Mouse (Mus musculus) left cerebral cortex, postnatal 14 days (tissue): ENCODE measurements around the gene Col20a1. TPM values are rescaled to one million over a fixed set of nuclear protein-coding genes. Genes with fewer than 3 reads are reported as not detected.
A peak's percentile ranks its signal among the peaks of the same experiment; 100 is the strongest.

Experiments used
- DNase-seq, 2 experiments: peaks; one replicate each; pipeline ENCODE4 v3.0.0; 2021 to 2022; ENCODE audit warnings: low spot score in 2 of 2, mixed read lengths in 1 of 2
- intact Hi-C: fragments of 180-260 bp; cut with DNase I; formaldehyde crosslinking; loops from one replicate; pipeline ENCODE4 v1.15.1; 2025
- total RNA-seq, 2 experiments: library from RNA; stranded (reverse); gene quantifications; 2 replicates each; pipeline ENCODE4 v1.2.3; 2021

The Col20a1 gene
- total RNA-seq, 2 experiments from 2014 or later: 1.6 to 2.4 TPM

DNA sequence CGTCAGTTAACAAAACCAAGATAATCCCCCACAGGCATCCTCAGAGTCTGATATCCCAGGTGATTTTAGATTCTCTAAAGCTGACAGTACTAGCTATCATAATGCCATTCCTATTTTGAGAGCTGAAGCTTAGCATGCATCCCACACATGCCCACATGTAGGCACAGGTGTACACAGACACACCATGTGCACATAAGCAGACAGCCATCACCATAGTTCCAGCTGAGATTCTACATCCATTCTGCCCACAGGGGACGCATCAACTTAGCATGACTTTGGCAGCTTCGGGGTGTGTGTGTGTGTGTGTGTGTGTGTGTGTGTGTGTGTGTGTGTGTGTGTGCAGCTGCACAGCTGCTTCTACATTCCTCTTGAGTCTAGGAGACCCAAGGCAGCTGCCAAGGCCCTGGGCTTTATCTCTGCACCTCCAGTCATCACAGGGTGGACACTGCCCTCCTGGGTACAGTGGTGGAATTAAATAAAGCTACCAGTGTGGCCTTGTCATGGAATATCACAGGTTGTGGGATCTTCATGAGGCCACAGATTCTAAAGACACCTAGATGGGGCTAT, 2.1 kb downstream of the Col20a1 start:
- peak; percentile 30 to 87 for DNase-seq
- intact Hi-C loops: no loop called here

DNA sequence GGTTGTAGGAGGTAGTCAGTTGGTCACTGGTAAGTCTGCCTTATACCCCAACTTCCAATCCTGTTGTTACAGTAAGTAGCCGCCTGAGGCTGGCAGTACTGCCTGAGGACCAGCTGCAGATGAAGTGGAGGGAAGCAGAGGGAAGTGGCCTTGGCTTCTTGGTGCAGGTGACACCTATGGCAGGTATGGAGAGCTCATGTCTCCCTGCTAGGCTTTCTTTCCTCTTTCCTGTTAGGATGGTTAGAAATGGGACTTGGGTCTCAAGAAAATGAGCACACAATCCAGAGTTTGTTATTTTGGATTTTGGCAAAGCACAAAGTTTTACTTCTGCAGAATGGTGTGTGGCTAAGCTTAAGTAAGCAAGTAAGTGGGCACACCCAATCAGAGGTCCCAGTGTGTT, 2.6 kb downstream of the Col20a1 start:
- DNase-seq: no peak
- intact Hi-C loops: no loop called here

DNA sequence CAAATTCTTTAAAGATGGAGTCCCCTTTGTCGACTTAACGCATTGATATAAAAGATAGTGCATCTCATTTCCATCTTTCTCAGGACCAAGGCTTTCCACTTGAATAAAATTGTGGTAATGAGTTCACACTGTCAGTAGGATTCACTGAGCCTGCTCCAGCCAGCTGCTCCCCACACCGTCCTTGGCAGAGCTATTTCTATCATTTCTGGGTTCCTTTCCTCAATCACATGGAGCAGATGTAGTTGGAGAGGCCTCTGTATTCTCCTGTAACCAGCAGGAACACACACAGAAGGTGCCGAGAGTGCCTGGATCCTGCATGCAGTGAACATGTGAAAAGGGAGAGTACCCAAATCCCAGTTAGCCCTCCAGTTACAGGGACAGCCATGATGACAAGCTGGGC, 4.0 kb downstream of the Col20a1 start:
- intact Hi-C loops: no loop called here
- peak in 1 of 2 experiments; percentile 63 for DNase-seq

DNA sequence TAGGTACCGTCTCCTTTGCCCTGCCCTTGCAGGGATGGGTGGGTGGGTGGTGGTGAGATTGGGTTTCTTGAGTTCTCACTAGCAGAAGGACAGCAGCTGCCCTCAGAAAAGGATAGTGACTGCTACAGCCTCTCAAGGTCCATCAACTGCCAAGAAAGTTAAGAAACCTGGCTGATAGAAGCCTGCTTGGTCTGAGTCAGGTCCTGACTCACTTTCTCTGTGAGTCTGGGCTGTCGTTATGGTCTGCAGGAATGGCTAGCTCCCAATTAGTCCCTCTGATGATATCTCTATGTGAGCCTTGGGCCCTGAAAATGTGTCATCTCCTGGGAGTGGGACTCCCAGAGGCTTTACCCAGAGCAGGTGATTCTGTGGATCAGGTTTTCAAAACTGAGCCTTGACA, 8.0 kb downstream of the Col20a1 start:
- intact Hi-C loops: no loop called here
- no peak for DNase-seq

DNA sequence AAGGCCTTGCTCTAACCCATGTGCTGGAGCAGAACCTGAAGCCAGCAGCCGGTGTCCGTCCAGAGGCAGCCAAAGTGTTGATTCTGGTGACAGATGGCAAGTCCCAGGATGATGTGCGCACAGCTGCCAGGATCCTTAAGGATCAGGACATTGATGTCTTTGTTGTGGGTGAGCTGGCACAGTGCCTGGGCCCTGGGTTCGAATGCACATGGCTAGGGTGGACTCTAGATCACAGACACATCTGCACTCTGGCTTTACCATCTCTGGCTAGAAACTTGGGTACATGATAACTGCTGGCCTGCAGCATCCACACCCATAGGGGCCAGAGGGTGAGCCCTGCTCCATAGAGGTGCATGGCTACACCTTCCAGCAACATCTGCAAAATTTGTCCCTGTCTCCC, 9.1 kb downstream of the Col20a1 start:
- intact Hi-C loops: no loop called here
- no peak for DNase-seq

DNA sequence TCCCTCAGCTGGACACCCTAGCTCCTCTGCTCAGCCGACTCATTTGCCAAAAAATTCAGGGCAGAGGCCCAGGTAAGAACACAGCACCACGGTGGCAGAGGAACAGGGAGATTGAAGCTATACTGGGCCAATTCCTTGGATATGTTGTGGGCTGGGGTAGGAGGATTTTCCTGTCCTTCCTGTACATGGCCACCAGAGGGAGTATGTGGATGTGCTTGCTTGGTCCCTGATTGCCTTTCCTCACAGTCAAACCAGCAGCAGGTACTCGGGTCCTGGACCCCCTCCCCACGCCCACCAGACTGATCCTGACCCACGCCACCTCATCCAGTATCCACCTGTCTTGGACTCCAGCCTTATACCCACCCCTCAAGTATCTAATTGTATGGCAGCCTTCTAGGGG, 10.1 kb downstream of the Col20a1 start:
- intact Hi-C loops: loop anchor here (1.0 kb wide), 1 partner anchor 64 kb away; no protein-coding TSS in a partner anchor
- DNase-seq: peak; percentile 68 to 83

DNA sequence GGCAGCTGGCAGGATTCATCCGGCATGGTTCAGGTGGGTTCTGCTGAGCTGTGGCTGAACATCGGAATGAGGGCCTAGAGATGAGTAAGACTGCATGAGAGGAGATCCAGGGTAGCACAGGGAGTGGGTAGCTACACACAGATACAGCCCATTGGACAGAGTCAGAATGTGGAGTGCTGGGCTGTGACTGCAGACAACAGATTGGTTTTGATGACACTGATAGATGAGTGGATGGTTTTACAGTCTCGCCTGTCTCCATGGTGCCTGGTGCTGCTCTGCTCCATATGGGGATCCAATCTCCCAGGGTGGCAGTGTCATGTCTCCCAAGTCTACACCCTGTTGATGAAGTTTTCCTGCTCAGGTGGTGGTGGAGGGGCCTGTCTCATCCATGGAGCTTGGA, 10.6 kb downstream of the Col20a1 start:
- intact Hi-C loops: loop anchor here (1.0 kb wide), 1 partner anchor 63 kb away; no protein-coding TSS in a partner anchor

DNA sequence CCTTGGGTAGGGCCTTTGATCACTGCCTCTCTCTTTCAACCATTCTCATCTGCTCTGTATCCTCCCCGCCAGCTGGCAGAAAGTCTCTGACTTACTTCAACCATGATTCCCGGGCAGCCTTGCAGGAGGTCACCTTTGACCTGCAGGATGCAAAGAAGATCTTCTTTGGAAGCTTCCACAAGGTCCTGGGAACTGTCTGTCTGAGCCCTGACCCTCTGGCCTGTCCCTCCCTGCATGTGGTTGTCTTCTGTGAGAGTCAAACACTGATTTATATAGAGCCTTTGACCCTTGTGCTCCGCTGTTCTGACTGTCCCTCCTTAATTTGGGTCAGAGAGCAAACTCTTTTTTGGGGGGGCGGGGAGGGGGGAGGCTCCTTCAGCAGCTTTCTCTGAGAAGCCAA, 20.7 kb downstream of the Col20a1 start:
- DNase-seq: no peak
- intact Hi-C loops: no loop called here

More for the DNA sequence above, 10.6 kb downstream of the Col20a1 start:
- no peak for DNase-seq

DNA sequence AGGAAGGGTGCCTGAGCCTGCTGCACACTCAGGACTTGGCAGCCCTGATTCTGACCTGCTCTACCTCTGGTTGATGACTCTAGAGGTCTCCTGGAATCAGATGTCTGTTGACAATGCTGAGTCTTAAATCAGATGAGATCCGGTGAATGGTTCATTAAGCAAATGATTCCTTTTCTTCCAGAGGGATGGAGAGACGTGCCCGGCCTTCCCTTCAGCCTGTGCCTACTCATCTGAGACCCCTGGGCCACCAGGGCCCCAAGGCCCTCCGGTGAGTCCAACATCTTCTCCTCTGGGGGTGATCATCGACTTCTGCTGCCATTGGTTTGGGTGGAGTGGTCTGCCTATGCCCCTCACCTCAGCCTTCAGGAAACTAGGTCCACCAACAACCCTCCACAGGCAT, 22.0 kb downstream of the Col20a1 start:
- intact Hi-C loops: no loop called here
- DNase-seq: no peak

DNA sequence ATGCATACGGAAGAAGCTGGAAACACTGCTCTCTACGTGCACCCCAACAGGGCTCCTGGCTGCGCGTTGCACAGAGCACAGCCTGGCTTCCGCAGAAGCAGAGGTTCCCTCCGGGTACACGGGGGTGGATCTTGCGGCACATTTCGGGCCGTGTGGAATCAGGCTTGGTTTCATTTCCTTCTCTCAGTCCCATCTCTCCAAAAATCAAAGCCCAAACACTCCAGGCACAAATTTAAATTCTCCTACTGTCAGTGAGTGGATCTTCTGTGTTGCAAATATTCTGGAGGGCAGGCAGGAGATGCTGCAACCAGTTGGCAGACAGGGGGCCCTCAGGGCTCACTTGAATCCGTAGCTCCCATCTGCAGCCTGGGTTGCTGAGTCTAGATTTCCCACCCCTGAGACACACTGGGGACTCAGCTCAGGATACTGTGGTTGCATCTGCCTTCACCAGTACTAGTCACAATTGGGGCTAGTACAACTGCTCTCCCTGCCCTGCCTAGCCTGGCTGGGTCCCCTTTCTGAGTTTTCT, 45.1 kb downstream of the Col20a1 start:
- DNase-seq: peak; percentile 13 to 24
- intact Hi-C loops: loop anchor here (5.0 kb wide), 1 partner anchor 41 kb away; no protein-coding TSS in a partner anchor

DNA sequence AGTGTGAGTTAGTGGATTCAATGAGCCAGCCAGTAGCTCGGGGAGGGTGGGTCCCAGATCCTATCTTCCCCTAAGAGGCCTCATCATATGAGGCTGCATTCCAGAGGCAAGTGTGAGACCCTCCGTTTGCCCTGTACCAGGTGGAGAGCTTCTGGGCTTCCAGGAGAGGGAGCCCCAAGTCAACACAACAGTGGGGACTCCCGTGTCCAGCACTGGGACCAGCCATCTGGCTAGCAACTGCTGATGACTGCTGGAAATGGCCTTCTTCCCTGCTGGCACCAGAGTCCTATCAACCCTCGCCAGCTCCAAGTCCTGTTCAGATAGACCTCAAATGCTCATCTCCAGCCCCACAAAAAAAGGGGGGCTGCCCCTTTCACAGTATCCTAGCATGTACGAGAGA, 46.1 kb downstream of the Col20a1 start:
- DNase-seq: peak in 1 of 2 experiments; percentile 37
- intact Hi-C loops: loop anchor here (2.0 to 5.0 kb wide), 2 partner anchors 28 to 40 kb away; no protein-coding TSS in a partner anchor

DNA sequence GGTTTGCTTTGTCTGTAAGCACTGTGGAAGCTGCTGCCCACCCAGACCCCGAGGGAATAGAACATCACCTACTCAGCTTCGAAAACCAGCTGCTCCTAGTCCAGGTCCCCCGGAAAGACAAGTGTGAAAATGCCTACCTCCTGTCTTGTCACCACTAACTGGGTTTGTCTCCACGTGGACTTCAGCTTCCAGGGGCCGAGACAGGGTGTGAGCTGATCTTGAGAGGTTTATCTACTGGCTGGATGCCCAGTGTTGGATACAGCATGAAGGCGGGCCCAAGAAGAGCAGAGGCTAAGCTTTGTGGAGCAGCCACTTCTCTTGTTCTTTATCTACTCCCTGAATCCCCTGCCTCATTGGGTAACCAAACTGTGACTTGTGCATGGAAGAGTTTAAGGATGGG, 47.0 kb downstream of the Col20a1 start:
- intact Hi-C loops: loop anchor here (2.0 to 5.0 kb wide), 2 partner anchors 27 to 39 kb away; no protein-coding TSS in a partner anchor
- no peak for DNase-seq

DNA sequence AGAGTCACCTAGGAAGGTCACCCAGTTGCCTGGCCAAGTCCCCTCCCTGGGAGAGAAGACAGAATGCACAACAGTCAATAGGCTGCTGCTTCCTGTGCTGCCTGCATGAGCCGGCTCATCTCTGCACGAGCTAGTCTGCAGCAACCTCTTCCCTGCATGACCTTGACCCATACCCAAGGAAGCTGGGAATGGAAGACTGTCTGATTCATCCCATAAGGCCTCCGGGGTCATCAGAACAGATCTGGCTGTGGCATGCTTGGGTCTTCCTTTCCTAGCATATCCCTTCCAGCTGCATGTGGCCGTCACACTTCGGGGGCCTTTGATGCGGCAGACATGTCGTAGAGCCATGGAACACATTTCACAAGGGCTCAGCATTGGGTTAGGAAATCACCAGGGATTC, 48.9 kb downstream of the Col20a1 start:
- intact Hi-C loops: no loop called here
- DNase-seq: no peak

DNA sequence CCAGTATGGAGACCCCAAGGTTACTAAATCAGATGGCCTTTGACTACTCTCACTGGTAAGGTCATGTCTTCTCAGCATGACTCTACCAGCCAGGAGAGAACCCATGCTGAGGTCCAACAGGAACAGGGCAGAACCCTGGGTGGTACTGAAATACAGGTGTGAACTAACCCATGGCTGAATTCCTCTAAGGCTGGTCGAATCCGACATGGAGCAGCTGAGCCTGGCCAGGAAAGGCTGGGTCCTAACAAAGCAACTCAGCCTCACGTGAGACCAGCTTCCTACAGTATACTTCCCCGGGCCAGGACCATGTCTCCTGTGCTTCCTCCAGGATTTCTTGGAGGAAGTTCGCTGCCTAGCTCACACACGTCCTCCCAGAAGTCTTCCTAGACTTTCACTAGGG, 50.2 kb downstream of the Col20a1 start:
- intact Hi-C loops: no loop called here
- DNase-seq: no peak

DNA sequence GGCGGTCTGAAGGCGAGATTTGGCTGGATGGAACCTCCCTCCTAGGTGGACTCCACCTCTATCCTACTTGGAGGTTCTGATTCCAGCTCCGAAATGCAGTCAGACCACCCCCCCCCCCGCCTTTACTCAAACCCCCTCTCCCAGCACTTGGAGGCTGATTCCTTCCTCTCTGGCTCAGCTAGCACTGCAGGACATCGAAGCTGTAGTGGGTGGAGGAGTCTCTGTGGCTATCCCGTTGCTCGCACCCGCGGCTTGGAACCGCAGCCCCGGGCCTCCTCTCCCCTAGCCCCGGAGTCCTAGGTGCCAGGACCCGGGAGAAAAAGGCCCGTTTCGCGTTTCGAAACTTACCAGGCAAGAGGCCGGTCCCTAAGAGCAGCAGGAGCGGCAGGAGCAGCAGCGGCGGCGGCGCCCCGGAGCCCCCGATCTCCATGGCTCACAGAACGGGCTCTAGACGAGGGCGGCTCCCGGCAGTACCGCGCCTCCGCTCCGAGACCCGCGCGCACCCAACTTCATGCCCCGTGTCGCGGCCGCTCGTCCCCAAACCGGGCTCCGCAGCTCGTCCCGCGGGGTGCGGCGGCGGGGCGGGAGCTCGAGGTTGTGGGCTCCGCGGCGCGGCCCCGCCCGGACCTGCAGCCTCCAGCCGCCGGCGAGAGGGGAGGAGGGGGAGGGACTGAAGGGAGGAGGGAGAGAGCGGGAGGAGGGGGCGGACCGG, 52.5 kb downstream of the Col20a1 start:
- intact Hi-C loops: no loop called here
- peak in 1 of 2 experiments; percentile 12 for DNase-seq

DNA sequence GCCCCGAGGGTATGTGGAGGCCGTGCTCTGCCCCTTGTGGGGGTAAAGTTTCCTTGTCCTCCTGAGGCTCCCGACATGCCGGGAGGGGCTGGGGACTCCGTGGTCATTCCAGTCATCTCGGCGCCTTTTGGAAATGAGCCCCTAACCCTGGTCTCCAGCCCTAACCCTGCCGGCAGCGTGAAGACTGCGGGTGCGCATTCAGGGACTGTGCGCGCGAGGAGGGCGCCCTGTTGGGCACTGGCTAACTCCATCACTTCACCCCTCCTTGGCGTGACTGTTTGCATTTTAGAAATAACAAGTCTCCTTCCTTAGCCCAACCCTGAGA, 53.0 kb downstream of the Col20a1 start:
- DNase-seq: no peak
- intact Hi-C loops: no loop called here

DNA sequence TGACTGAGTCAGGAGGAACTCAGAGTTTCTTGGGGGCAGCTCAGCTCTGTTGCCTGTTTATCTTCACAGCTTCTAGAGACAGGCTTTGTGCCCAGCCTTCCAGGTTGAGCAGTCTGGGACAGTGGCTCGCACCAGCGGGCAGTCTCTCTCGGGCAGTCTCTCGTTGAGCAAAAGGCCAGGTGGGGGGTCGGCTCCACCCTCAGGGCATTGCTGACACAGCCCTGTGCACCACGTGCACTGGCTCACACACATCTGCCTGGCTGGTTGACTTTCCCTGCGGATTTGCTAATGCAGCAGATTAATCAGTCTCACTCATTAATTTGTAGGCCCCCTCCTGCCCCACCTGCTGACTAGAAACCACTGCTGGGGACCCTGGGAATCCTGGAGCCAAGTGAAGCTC, 55.6 kb downstream of the Col20a1 start:
- DNase-seq: no peak
- intact Hi-C loops: no loop called here

DNA sequence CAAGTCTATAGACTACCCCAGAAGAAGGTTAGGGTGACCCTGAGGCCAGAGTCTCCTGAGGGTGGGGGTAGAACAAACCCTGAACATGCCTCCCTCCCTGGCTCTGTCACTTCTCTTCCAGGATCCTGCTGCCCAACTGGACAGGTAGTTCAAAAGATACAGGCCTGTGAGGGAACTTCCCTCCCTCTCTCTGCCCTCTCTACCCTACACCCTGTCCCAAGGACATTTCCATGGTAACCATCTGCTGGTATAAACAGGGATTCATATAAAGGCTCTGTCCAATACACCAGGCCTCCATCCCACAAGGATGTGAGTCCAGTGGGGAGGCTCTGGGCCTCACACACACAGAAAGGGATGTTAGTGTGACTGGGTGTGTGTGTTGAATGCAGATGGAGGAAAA, 56.0 kb downstream of the Col20a1 start:
- intact Hi-C loops: no loop called here
- no peak for DNase-seq

DNA sequence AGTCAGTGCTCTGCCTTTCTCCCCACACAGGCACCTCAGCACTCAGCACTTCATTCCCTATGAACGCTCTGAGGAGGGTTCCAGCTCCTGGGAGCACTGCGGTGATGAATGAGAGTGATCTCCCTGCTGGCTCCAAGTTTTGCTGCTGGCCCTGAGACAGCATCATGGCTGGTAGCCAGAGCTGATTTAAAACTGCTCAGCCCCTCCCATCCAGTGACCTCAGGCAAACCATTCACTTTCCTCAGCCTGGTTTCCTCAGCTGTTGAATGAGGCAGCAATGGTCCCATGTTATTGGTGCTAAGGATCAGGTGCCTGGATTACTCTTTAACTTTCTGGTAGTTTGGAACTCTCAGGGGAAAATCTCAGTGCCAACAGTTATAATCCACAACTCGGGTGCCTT, 57.1 kb downstream of the Col20a1 start, which contains the start of gene Chrna4:
TSS of gene Chrna4 (minus strand) at position 110 of the 400 bp plus-strand sequence.
- intact Hi-C loops: no loop called here
- no peak for DNase-seq

DNA sequence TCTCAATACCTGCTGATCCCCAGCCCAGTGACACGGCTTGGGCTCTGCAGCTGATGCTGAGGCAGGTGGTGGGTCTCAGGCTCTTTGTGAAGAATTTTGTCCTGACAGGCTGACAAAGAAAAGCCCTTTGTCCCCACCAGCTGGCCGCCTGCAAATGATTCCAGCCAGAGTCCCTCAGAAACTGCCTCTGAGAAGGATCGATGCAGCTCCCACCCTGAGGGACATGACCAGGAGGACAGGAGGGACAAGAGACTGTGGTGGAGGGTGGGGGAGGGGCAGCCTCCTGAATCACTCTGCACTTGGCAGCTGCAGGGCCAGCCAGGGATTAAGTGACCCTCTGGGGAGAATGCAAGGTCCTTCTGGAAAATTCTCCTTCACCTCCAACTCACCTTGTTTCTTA, 57.7 kb downstream of the Col20a1 start:
- intact Hi-C loops: no loop called here
- DNase-seq: no peak
